Mouse (Mus musculus) heart, postnatal 10 days (tissue): ENCODE data around the gene Ace. TPM values are rescaled to one million over a fixed set of nuclear protein-coding genes. Genes with fewer than 3 reads are reported as not detected.

ENCODE experiments used
- DNase-seq, 2 experiments: peaks; one replicate each; pipeline ENCODE4 v3.0.0; 2021
- intact Hi-C: fragments of 180-260 bp; cut with DNase I; formaldehyde crosslinking; loops from one replicate; pipeline ENCODE4 v1.15.1; 2025
- total RNA-seq, 2 experiments: library from RNA; stranded (reverse); gene quantifications; 2 replicates each; pipeline ENCODE4 v1.2.3; 2021

Gene Ace
- total RNA-seq, 2 experiments from 2014 or later, result 20.4 to 29.1 TPM

GRCm38 (mm10) chr11:106036548-106037417 lies 69.0 kb downstream of the Ace start, which contains the start of gene Dcaf7:
Gene Dcaf7 (plus strand): TSS chr11:106036872.
- DNase-seq, result peak; percentile 98
- intact Hi-C loops, result no loop called here

- intact Hi-C loops, result no loop called here
- peak; percentile 13 to 43 for DNase-seq
Measured at GRCm38 (mm10) chr11:106037418-106037751, 69.6 kb downstream of the Ace start.

Other genes with a start within 250 kb of the Ace start
- 10 to 100 TPM in 1 of 2 experiments, 1 to 10 TPM in 1; 8.0 to 15.4 TPM for gene Cyb561, start 14.6 kb upstream of the Ace start, total RNA-seq
- gene Ace3, start 26.7 kb downstream of the Ace start, total RNA-seq, result not detected
- gene Kcnh6, start 40.2 kb downstream of the Ace start, total RNA-seq, result under 1 TPM in 1 of 2 experiments, not detected in 1; 0.31 TPM
- gene Dcaf7, start 68.9 kb downstream of the Ace start, total RNA-seq, result 10 to 100 TPM; 54.6 to 57.6 TPM
- gene Taco1, start 98.1 kb downstream of the Ace start, total RNA-seq, result 10 to 100 TPM; 49.4 to 50.1 TPM
- gene Map3k3, start 116.7 kb downstream of the Ace start, total RNA-seq, result 10 to 100 TPM; 50.5 to 50.6 TPM
- gene Gm10840, start 192.9 kb downstream of the Ace start, total RNA-seq, result not detected
- 10 to 100 TPM; 13.6 to 14.1 TPM for gene Limd2, start 192.9 kb downstream of the Ace start, total RNA-seq
- gene Strada, start 234.2 kb downstream of the Ace start, total RNA-seq, result 10 to 100 TPM; 11.1 to 12.9 TPM
- gene Ccdc47, start 248.4 kb downstream of the Ace start, total RNA-seq, result 10 to 100 TPM; 79.9 to 83.2 TPM
- 10 to 100 TPM; 37.3 to 38.8 TPM for gene Ddx42, start 249.0 kb downstream of the Ace start, total RNA-seq